Mouse (Mus musculus): Measurements from ENCODE around the gene Erg. TPM values are rescaled to one million over a fixed set of nuclear protein-coding genes. Genes with fewer than 3 reads are reported as not detected.
A peak's percentile ranks its signal among the peaks of the same experiment; 100 is the strongest.

The Erg gene
- 4.0 and 4.9 TPM in 2 replicates for polyA plus RNA-seq (2015; fragmentation: Nextera tagmentation; extraction: Ambion mirVana)

GRCm38 (mm10) chr16:95586311-95586602 is at the start of gene Erg:
TSS of gene Erg (minus strand) at chr16:95586593.
- Histone ChIP-seq H3K4me1 (replicated peaks) (peaks cover 12% of the 10 kb centered on the region), H3K27me3 (replicated peaks) (peaks cover 34% of the 10 kb centered on the region), H3K9me3 (no peaks in the 10 kb centered on the region), H3K36me3 (no peaks in the 10 kb centered on the region), H3K4me2 (replicated peaks) (peak within 1 kb of the TSS; percentile 93), H3K27ac (no peak within 1 kb of the TSS), H3K4me3 (replicated peaks) (peak within 1 kb of the TSS; percentile 42), H3K9ac (peak within 1 kb of the TSS; percentile 40)
- 7% methylated on average over 5 of the region's 5 CpGs for WGBS
- ATAC-seq, result no peak

GRCm38 (mm10) chr16:95631816-95632215 is 45.4 kb upstream of the Erg start:
- H3K27ac ChIP-seq, result no peak overlapping the region
- H3K4me3 ChIP-seq (replicated peaks), result no peak overlapping the region
- no peak for ATAC-seq
- no peaks in the 10 kb centered on the region for H3K36me3 ChIP-seq
- H3K27me3 ChIP-seq (replicated peaks), result no peaks in the 10 kb centered on the region
- WGBS, result 80% methylated on average over 10 of the region's 10 CpGs
- no peaks in the 10 kb centered on the region for H3K4me1 ChIP-seq (replicated peaks)
- H3K4me2 ChIP-seq (replicated peaks), result no peak overlapping the region
- H3K9me3 ChIP-seq, result no peaks in the 10 kb centered on the region
- H3K9ac ChIP-seq, result no peak overlapping the region

GRCm38 (mm10) chr16:95623876-95624770 is 37.7 kb upstream of the Erg start:
- H3K4me1 ChIP-seq (replicated peaks), result no peaks in the 10 kb centered on the region
- WGBS, result 64% methylated on average over 7 of the region's 7 CpGs
- no peaks in the 10 kb centered on the region for H3K27me3 ChIP-seq (replicated peaks)
- no peak for ATAC-seq
- H3K4me2 ChIP-seq (replicated peaks), result no peak overlapping the region
- no peak overlapping the region for H3K9ac ChIP-seq
- no peaks in the 10 kb centered on the region for H3K9me3 ChIP-seq
- no peaks in the 10 kb centered on the region for H3K36me3 ChIP-seq
- H3K4me3 ChIP-seq (replicated peaks), result no peak overlapping the region
- no peak overlapping the region for H3K27ac ChIP-seq

GRCm38 (mm10) chr16:95623056-95623455 is 36.7 kb upstream of the Erg start:
- ATAC-seq, result no peak
- Histone ChIP-seq H3K9ac (no peak overlapping the region), H3K4me3 (replicated peaks) (no peak overlapping the region), H3K27ac (no peak overlapping the region), H3K9me3 (no peaks in the 10 kb centered on the region), H3K27me3 (replicated peaks) (no peaks in the 10 kb centered on the region), H3K4me1 (replicated peaks) (no peaks in the 10 kb centered on the region), H3K4me2 (replicated peaks) (no peak overlapping the region), H3K36me3 (no peaks in the 10 kb centered on the region)
- 88% methylated on average over 4 of the region's 4 CpGs for WGBS

GRCm38 (mm10) chr16:95619859-95620325 is 33.5 kb upstream of the Erg start:
- H3K27ac ChIP-seq, result no peak overlapping the region
- H3K9ac ChIP-seq, result no peak overlapping the region
- 56% methylated on average over 4 of the region's 4 CpGs for WGBS
- H3K4me3 ChIP-seq (replicated peaks), result no peak overlapping the region
- ATAC-seq, result no peak
- H3K4me1 ChIP-seq (replicated peaks), result no peaks in the 10 kb centered on the region
- no peak overlapping the region for H3K4me2 ChIP-seq (replicated peaks)
- no peaks in the 10 kb centered on the region for H3K36me3 ChIP-seq
- no peaks in the 10 kb centered on the region for H3K9me3 ChIP-seq
- H3K27me3 ChIP-seq (replicated peaks), result no peaks in the 10 kb centered on the region

- Histone ChIP-seq H3K9me3 (no peaks in the 10 kb centered on the region), H3K4me2 (replicated peaks) (no peak overlapping the region), H3K4me1 (replicated peaks) (no peaks in the 10 kb centered on the region), H3K4me3 (replicated peaks) (no peak overlapping the region), H3K27me3 (replicated peaks) (no peaks in the 10 kb centered on the region), H3K36me3 (no peaks in the 10 kb centered on the region), H3K27ac (no peak overlapping the region), H3K9ac (no peak overlapping the region)
- WGBS, result 52% methylated on average over 15 of the region's 15 CpGs
- no peak for ATAC-seq
These were observed 31.8 kb upstream of the Erg start for GRCm38 (mm10) chr16:95618206-95618605.

- Histone ChIP-seq H3K27ac (no peak overlapping the region), H3K4me3 (replicated peaks) (no peak overlapping the region), H3K4me2 (replicated peaks) (no peak overlapping the region), H3K9ac (no peak overlapping the region), H3K9me3 (no peaks in the 10 kb centered on the region), H3K4me1 (replicated peaks) (no peaks in the 10 kb centered on the region), H3K36me3 (no peaks in the 10 kb centered on the region), H3K27me3 (replicated peaks) (no peaks in the 10 kb centered on the region)
- WGBS, result 36% methylated on average over 6 of the region's 6 CpGs
- ATAC-seq, result no peak
These were observed 31.3 kb upstream of the Erg start for GRCm38 (mm10) chr16:95617720-95618119.

- 41% methylated on average over 6 of the region's 6 CpGs for WGBS
- Histone ChIP-seq H3K36me3 (no peaks in the 10 kb centered on the region), H3K9ac (no peak overlapping the region), H3K9me3 (no peaks in the 10 kb centered on the region), H3K4me2 (replicated peaks) (no peak overlapping the region), H3K27me3 (replicated peaks) (no peaks in the 10 kb centered on the region), H3K4me3 (replicated peaks) (no peak overlapping the region), H3K27ac (no peak overlapping the region), H3K4me1 (replicated peaks) (no peaks in the 10 kb centered on the region)
- ATAC-seq, result no peak
These were observed 29.2 kb upstream of the Erg start for GRCm38 (mm10) chr16:95615579-95615978.

- Histone ChIP-seq H3K36me3 (no peaks in the 10 kb centered on the region), H3K4me3 (replicated peaks) (no peak overlapping the region), H3K27me3 (replicated peaks) (no peaks in the 10 kb centered on the region), H3K27ac (no peak overlapping the region), H3K4me1 (replicated peaks) (no peaks in the 10 kb centered on the region), H3K4me2 (replicated peaks) (no peak overlapping the region), H3K9ac (no peak overlapping the region), H3K9me3 (no peaks in the 10 kb centered on the region)
- 92% methylated on average over 2 of the region's 2 CpGs for WGBS
- ATAC-seq, result no peak
These were observed 28.1 kb upstream of the Erg start for GRCm38 (mm10) chr16:95614482-95614881.

- no peaks in the 10 kb centered on the region for H3K27me3 ChIP-seq (replicated peaks)
- H3K4me1 ChIP-seq (replicated peaks), result no peaks in the 10 kb centered on the region
- no peak for ATAC-seq
- no peaks in the 10 kb centered on the region for H3K36me3 ChIP-seq
- H3K4me3 ChIP-seq (replicated peaks), result no peak overlapping the region
- H3K9ac ChIP-seq, result no peak overlapping the region
- H3K27ac ChIP-seq, result no peak overlapping the region
- WGBS, result 70% methylated on average over 20 of the region's 20 CpGs
- no peak overlapping the region for H3K4me2 ChIP-seq (replicated peaks)
- H3K9me3 ChIP-seq, result no peaks in the 10 kb centered on the region
These were observed 25.8 kb upstream of the Erg start for GRCm38 (mm10) chr16:95611982-95612746.

GRCm38 (mm10) chr16:95608624-95609023 is 22.2 kb upstream of the Erg start:
- H3K36me3 ChIP-seq, result no peaks in the 10 kb centered on the region
- no peak overlapping the region for H3K27ac ChIP-seq
- no peaks in the 10 kb centered on the region for H3K27me3 ChIP-seq (replicated peaks)
- no peak for ATAC-seq
- H3K4me2 ChIP-seq (replicated peaks), result no peak overlapping the region
- H3K4me3 ChIP-seq (replicated peaks), result no peak overlapping the region
- WGBS, result 67% methylated on average over 7 of the region's 7 CpGs
- H3K9ac ChIP-seq, result no peak overlapping the region
- no peaks in the 10 kb centered on the region for H3K4me1 ChIP-seq (replicated peaks)
- H3K9me3 ChIP-seq, result no peaks in the 10 kb centered on the region

- ATAC-seq, result no peak
- 21% methylated on average over 7 of the region's 7 CpGs for WGBS
- Histone ChIP-seq H3K4me3 (replicated peaks) (no peak overlapping the region), H3K9me3 (no peaks in the 10 kb centered on the region), H3K4me2 (replicated peaks) (no peak overlapping the region), H3K27ac (no peak overlapping the region), H3K4me1 (replicated peaks) (no peaks in the 10 kb centered on the region; the same call in 1 of the 2 replicates), H3K27me3 (replicated peaks) (no peaks in the 10 kb centered on the region), H3K9ac (no peak overlapping the region), H3K36me3 (no peaks in the 10 kb centered on the region)
These were observed 18.9 kb upstream of the Erg start for GRCm38 (mm10) chr16:95605304-95605703.
